Mouse (Mus musculus) thymus, postnatal 36 days (tissue): ENCODE data around the gene Pdlim5.
"Not testable (repeated sequence)": the region's sequence is repeated elsewhere in the genome, so short reads cannot be mapped to it uniquely, and the experiment has no call there.

Experiments used
- DNase-seq, 2 experiments: peaks; one replicate each; pipeline ENCODE4 v3.0.0; 2022; ENCODE audit warnings: mixed read lengths in 2 of 2

Pdlim5 gene

GRCm38 (mm10) chr3:142252086-142252485, 143.4 kb downstream of the Pdlim5 start:
- no peak for DNase-seq

GRCm38 (mm10) chr3:142249458-142249857, 146.0 kb downstream of the Pdlim5 start:
- no peak for DNase-seq

- DNase-seq: no peak
These were observed 152.2 kb downstream of the Pdlim5 start for GRCm38 (mm10) chr3:142243263-142243662.

- DNase-seq: no peak
These were observed 156.2 kb downstream of the Pdlim5 start for GRCm38 (mm10) chr3:142239298-142239697.

GRCm38 (mm10) chr3:142238260-142239046, 157.0 kb downstream of the Pdlim5 start:
- DNase-seq: no peak

- DNase-seq: no peak
These were observed 157.9 kb downstream of the Pdlim5 start for GRCm38 (mm10) chr3:142237621-142238020.

GRCm38 (mm10) chr3:142233606-142234465, 161.7 kb downstream of the Pdlim5 start:
- no peak for DNase-seq

GRCm38 (mm10) chr3:142228665-142229064, 166.8 kb downstream of the Pdlim5 start:
- no peak for DNase-seq

- DNase-seq: no peak
These were observed 172.9 kb downstream of the Pdlim5 start for GRCm38 (mm10) chr3:142222471-142223103.

- no peak for DNase-seq
These were observed 175.6 kb downstream of the Pdlim5 start for GRCm38 (mm10) chr3:142219910-142220309.

- no peak for DNase-seq
These were observed 182.7 kb downstream of the Pdlim5 start for GRCm38 (mm10) chr3:142212821-142213220.

- DNase-seq: no peak
These were observed 183.3 kb downstream of the Pdlim5 start for GRCm38 (mm10) chr3:142212186-142212585.

GRCm38 (mm10) chr3:142209981-142210380, 185.5 kb downstream of the Pdlim5 start:
- DNase-seq: no peak

- DNase-seq: no peak
These were observed 186.4 kb downstream of the Pdlim5 start for GRCm38 (mm10) chr3:142209057-142209456.

GRCm38 (mm10) chr3:142207488-142207887, 188.0 kb downstream of the Pdlim5 start:
- DNase-seq: no peak

GRCm38 (mm10) chr3:142206316-142206715, 189.2 kb downstream of the Pdlim5 start:
- no peak for DNase-seq

GRCm38 (mm10) chr3:142196142-142196541, 199.4 kb downstream of the Pdlim5 start:
- DNase-seq: no peak

GRCm38 (mm10) chr3:142191627-142192026, 203.9 kb downstream of the Pdlim5 start:
- DNase-seq: not testable (repeated sequence)
